Mouse (Mus musculus): ENCODE measurements around the gene Kif21a. TPM values are rescaled to one million over a fixed set of nuclear protein-coding genes. Genes with fewer than 3 reads are reported as not detected.

Gene Kif21a
- total RNA-seq (2015) = not detected in 2 replicates
- total RNA-seq (2017) = not detected in 2 replicates

GRCm38 (mm10) chr15:91049496-91050441, at the start of gene Kif21a:
Gene Kif21a (minus strand): TSS chr15:91049948.
- ATAC-seq (ENCODE audit: poor library complexity, severe bottlenecking) = peak; percentile 38; the same call in 1 of the 2 replicates

- ATAC-seq (ENCODE audit: poor library complexity, severe bottlenecking) = no peak
Measured at GRCm38 (mm10) chr15:91096606-91097005, 46.9 kb upstream of the Kif21a start.

- ATAC-seq (ENCODE audit: poor library complexity, severe bottlenecking) = no peak
Measured at GRCm38 (mm10) chr15:91089427-91089826, 39.7 kb upstream of the Kif21a start.

GRCm38 (mm10) chr15:91088071-91088470, 38.3 kb upstream of the Kif21a start:
- ATAC-seq (ENCODE audit: poor library complexity, severe bottlenecking) = no peak

GRCm38 (mm10) chr15:91077457-91078410, 28.0 kb upstream of the Kif21a start:
- ATAC-seq (ENCODE audit: poor library complexity, severe bottlenecking) = no peak

- ATAC-seq (ENCODE audit: poor library complexity, severe bottlenecking) = no peak
Measured at GRCm38 (mm10) chr15:91072440-91072839, 22.7 kb upstream of the Kif21a start.

GRCm38 (mm10) chr15:91064310-91064826, 14.6 kb upstream of the Kif21a start:
- ATAC-seq (ENCODE audit: poor library complexity, severe bottlenecking) = no peak

- ATAC-seq (ENCODE audit: poor library complexity, severe bottlenecking) = no peak
Measured at GRCm38 (mm10) chr15:91063845-91064244, 14.1 kb upstream of the Kif21a start.

GRCm38 (mm10) chr15:91056866-91057342, 7.2 kb upstream of the Kif21a start:
- ATAC-seq (ENCODE audit: poor library complexity, severe bottlenecking) = no peak

- no peak for ATAC-seq (ENCODE audit: poor library complexity, severe bottlenecking)
Measured at GRCm38 (mm10) chr15:91056176-91056865, 6.6 kb upstream of the Kif21a start.

GRCm38 (mm10) chr15:91048951-91049495, 725 bp downstream of the Kif21a start:
- ATAC-seq (ENCODE audit: poor library complexity, severe bottlenecking) = no peak

- ATAC-seq (ENCODE audit: poor library complexity, severe bottlenecking) = no peak
Measured at GRCm38 (mm10) chr15:91047627-91048026, 2.1 kb downstream of the Kif21a start.

- no peak for ATAC-seq (ENCODE audit: poor library complexity, severe bottlenecking)
Measured at GRCm38 (mm10) chr15:91046506-91046905, 3.2 kb downstream of the Kif21a start.

GRCm38 (mm10) chr15:91043263-91043662, 6.5 kb downstream of the Kif21a start:
- no peak for ATAC-seq (ENCODE audit: poor library complexity, severe bottlenecking)

GRCm38 (mm10) chr15:91038860-91039259, 10.9 kb downstream of the Kif21a start:
- no peak for ATAC-seq (ENCODE audit: poor library complexity, severe bottlenecking)

GRCm38 (mm10) chr15:91034090-91034489, 15.7 kb downstream of the Kif21a start:
- ATAC-seq (ENCODE audit: poor library complexity, severe bottlenecking) = no peak

GRCm38 (mm10) chr15:91033529-91033928, 16.2 kb downstream of the Kif21a start:
- ATAC-seq (ENCODE audit: poor library complexity, severe bottlenecking) = no peak

- ATAC-seq (ENCODE audit: poor library complexity, severe bottlenecking) = no peak
Measured at GRCm38 (mm10) chr15:91028962-91029361, 20.8 kb downstream of the Kif21a start.

GRCm38 (mm10) chr15:91028494-91028893, 21.3 kb downstream of the Kif21a start:
- no peak for ATAC-seq (ENCODE audit: poor library complexity, severe bottlenecking)

GRCm38 (mm10) chr15:91022276-91022675, 27.5 kb downstream of the Kif21a start:
- no peak for ATAC-seq (ENCODE audit: poor library complexity, severe bottlenecking)

All from megakaryocyte, adult 5-6 weeks (primary cell).